Mouse (Mus musculus) intestine, embryonic 16.5 days (tissue): ENCODE results near the gene Otogl. TPM values are rescaled to one million over a fixed set of nuclear protein-coding genes. Genes with fewer than 3 reads are reported as not detected.

Experiments used
- ATAC-seq: fragments of 200-750 bp; cut with Nextera tagmentation; 2 replicates; pipeline ENCODE4 v1.8.0; 2017; ENCODE audit warnings: moderate TSS enrichment, moderate library complexity
- H3K27ac ChIP-seq: fragments of 300-500 bp; sonication (generic); 2 replicates; pipeline ENCODE4 v1.5.1; 2014; ENCODE audit warnings: mild to moderate bottlenecking, low read length
- H3K27me3 ChIP-seq: fragments of 300-500 bp; sonication (generic); replicated peaks from 2 replicates; pipeline ENCODE4 v1.6.1; 2014; ENCODE audit warnings: low read length, control low read depth, mixed read lengths; ENCODE audit not compliant: control insufficient read depth, insufficient read depth
- H3K36me3 ChIP-seq: fragments of 300-500 bp; sonication (generic); 2 replicates; pipeline ENCODE4 v1.6.1; 2014; ENCODE audit warnings: low read length, control low read depth; ENCODE audit not compliant: control insufficient read depth, insufficient read depth
- H3K4me1 ChIP-seq: fragments of 300-500 bp; sonication (generic); 2 replicates; pipeline ENCODE4 v1.6.1; 2014; ENCODE audit warnings: low read length, control low read depth, mixed read lengths; ENCODE audit not compliant: control insufficient read depth, insufficient read depth
- H3K4me2 ChIP-seq: fragments of 300-500 bp; sonication (generic); 2 replicates; pipeline ENCODE4 v1.6.1; 2014; ENCODE audit warnings: low read depth, low read length, control low read depth
- H3K4me3 ChIP-seq: fragments of 300-500 bp; sonication (generic); 2 replicates; pipeline ENCODE4 v1.5.1; 2014; ENCODE audit warnings: mild to moderate bottlenecking, low read length
- H3K9ac ChIP-seq: fragments of 300-500 bp; sonication (generic); 2 replicates; pipeline ENCODE4 v1.6.1; 2014; ENCODE audit warnings: low read depth, low read length
- H3K9me3 ChIP-seq: fragments of 300-500 bp; sonication (generic); 2 replicates; pipeline ENCODE4 v1.6.1; 2016; ENCODE audit warnings: low read length, control low read depth; ENCODE audit not compliant: control insufficient read depth
- WGBS: fragments of 180-500 bp; shearing (Covaris S2); extraction: QIAGEN DNeasy Blood & Tissue Kit; methylation state at CpG from one replicate; pipeline ENCODE4 v1.1.7; 2014; 5-methylcytosine and 5-hydroxymethylcytosine counted together
- polyA plus RNA-seq: library from polyadenylated mRNA; unstranded; fragments of >200 nt; fragmentation: Nextera tagmentation; extraction: Ambion mirVana; gene quantifications from 2 replicates; pipeline ENCODE4 v1.2.1, GENCODE M21; 2015

Otogl gene
- polyA plus RNA-seq, 1 experiment from 2014 or later = 0.02 TPM

DNA sequence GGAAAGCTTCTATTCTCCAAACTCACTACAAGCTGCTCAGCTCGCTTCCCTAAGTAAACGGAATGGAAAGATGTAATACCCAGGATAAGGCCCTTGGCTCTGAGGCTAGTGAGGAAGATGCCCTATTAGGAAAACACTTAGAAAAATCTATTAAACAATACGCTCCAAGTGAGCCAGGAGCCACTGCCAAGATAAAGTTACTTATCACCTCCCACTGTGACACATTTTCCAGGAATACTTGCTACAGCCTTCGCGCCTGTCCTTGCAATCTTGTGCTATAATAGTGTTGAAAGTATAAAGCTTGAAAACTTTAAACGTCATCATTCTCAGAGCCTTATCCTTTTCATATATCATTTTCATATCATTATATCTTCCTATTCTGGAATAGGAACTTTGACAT, 28.4 kb upstream of the Otogl start:
- H3K27me3 ChIP-seq = no peaks in the 10 kb centered on the region
- H3K9me3 ChIP-seq = no peaks in the 10 kb centered on the region
- WGBS = 71% methylated on average over 6 of the region's 6 CpGs
- no peak overlapping the region for H3K27ac ChIP-seq
- H3K4me1 ChIP-seq = peaks cover 4% of the 10 kb centered on the region; the same call in 1 of the 2 replicates
- H3K4me3 ChIP-seq = no peak overlapping the region
- H3K36me3 ChIP-seq = no peaks in the 10 kb centered on the region
- H3K9ac ChIP-seq = no peak overlapping the region
- no peak for ATAC-seq
- no peak overlapping the region for H3K4me2 ChIP-seq

DNA sequence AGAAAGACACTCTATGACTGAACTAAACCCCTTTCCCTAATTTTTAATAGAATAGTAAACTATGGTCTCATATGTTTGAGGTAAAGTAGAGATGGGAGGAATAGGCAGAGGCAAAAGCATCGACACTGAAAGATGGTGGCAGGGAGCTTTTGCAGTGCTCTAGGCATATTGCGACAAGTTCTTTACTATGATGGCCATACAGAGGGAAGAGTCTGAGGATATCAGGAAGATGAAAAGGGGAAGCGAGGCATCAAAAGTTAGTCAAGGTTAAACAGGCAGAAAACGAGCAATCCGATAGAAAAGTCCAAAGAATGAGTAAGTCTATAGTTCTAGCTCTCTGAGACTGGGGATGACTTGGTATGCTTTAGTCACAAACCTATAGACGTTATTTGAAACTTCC, 27.9 kb upstream of the Otogl start:
- no peaks in the 10 kb centered on the region for H3K9me3 ChIP-seq
- no peak overlapping the region for H3K4me3 ChIP-seq
- H3K27ac ChIP-seq = no peak overlapping the region
- no peaks in the 10 kb centered on the region for H3K27me3 ChIP-seq
- peaks cover 4% of the 10 kb centered on the region; the same call in 1 of the 2 replicates for H3K4me1 ChIP-seq
- 86% methylated on average over 6 of the region's 6 CpGs for WGBS
- no peak for ATAC-seq
- H3K4me2 ChIP-seq = no peak overlapping the region
- no peaks in the 10 kb centered on the region for H3K36me3 ChIP-seq
- no peak overlapping the region for H3K9ac ChIP-seq

DNA sequence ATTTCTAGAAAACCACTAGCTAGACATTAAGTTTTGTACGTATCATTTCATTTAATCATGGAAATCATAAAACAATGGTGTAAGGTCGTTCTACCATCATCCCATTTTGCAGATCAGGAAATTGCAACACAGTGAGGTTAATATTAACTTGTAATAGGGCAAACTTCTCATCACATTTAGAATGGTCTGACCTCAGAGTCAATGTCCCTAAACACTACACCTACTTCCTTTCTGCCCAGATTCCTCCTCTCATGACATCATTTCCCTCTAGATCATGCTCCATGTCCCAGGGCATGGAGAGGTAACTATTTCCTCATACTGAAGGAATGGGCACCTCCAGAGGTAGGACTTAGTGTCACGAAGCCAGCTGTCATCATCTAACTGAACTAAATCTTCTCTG, 22.1 kb upstream of the Otogl start:
- H3K4me2 ChIP-seq = no peak overlapping the region
- H3K9ac ChIP-seq = no peak overlapping the region
- WGBS = 70% methylated on average over 3 of the region's 3 CpGs
- no peaks in the 10 kb centered on the region for H3K9me3 ChIP-seq
- ATAC-seq = no peak
- H3K27ac ChIP-seq = no peak overlapping the region
- H3K36me3 ChIP-seq = no peaks in the 10 kb centered on the region
- H3K4me1 ChIP-seq = no peaks in the 10 kb centered on the region
- H3K4me3 ChIP-seq = no peak overlapping the region
- H3K27me3 ChIP-seq = no peaks in the 10 kb centered on the region

DNA sequence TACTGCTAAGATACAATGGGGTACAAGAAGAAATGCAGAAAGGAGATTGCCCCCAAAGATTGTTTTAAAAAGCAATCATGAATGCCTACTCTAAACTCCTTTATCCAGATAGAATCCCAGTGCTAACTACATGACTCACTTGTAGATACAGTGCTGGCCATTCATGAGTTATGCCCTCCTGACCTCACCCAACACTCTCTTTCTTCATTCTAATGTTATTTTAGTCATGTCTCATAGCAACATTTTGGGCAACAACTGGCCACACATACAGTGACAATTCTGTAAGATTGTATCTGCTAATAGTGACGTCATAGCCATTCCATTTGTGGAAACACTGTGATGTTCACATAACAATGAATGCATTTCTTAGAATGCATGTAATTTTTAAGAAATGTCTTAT, 21.6 kb upstream of the Otogl start:
- 82% methylated on average over 1 of the region's 1 CpGs for WGBS
- Histone ChIP-seq H3K4me2 (no peak overlapping the region), H3K9ac (no peak overlapping the region), H3K4me3 (no peak overlapping the region), H3K9me3 (no peaks in the 10 kb centered on the region), H3K4me1 (no peaks in the 10 kb centered on the region), H3K27me3 (no peaks in the 10 kb centered on the region), H3K27ac (no peak overlapping the region), H3K36me3 (no peaks in the 10 kb centered on the region)
- ATAC-seq = no peak

DNA sequence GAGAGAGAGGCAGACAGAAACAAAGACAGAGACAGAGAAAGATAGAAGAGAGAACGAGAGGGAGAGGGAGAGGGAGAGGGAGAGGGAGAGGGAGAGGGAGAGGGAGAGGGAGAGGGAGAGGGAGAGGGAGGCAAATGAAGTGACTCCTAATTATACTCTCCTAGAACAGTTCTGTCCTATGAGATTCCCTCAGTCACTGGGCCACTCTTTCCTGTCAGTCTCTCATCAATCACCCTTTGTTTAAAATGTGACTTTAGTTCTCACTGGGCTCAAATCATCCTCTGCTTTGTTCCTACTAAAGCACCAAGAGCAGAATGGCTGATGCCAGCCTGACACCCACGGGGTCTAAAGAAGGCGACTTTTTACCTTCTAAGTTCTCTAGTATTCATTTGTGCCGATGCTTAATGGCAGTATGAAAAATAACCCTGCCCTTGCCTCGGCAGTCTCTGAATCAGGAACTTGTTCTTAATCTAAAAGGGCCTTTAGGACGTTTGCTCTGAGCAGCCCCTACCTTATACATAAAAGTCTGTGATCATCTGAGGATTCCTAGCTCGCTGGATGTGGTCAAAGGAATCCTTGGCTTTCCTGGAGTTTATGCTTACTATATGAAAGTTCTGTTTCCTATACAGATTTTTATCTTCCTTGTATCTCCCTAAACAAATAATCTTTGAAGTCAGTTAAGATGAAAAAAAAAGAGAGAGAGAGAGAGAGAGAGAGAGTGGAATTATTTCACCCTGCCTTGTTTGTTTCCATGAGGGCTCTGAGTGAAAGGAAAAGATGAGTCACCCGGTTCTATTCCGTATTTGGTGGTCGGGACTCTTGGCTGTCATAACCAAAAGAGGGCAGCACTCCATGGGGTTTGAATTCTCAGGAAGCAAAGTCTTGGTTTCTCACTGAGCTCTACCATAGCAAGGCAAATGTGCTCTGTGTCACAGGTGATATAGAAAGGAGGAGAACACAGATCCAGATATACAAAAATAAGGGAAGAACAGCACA, 20.2 kb upstream of the Otogl start:
- H3K4me3 ChIP-seq = no peak overlapping the region
- H3K36me3 ChIP-seq = no peaks in the 10 kb centered on the region
- no peaks in the 10 kb centered on the region for H3K27me3 ChIP-seq
- H3K9me3 ChIP-seq = no peaks in the 10 kb centered on the region
- ATAC-seq = peak; percentile 79
- H3K4me2 ChIP-seq = no peak overlapping the region
- WGBS = 22% methylated on average over 10 of the region's 10 CpGs
- H3K27ac ChIP-seq = peak overlapping the region; percentile 70
- H3K9ac ChIP-seq = no peak overlapping the region
- H3K4me1 ChIP-seq = no peaks in the 10 kb centered on the region

DNA sequence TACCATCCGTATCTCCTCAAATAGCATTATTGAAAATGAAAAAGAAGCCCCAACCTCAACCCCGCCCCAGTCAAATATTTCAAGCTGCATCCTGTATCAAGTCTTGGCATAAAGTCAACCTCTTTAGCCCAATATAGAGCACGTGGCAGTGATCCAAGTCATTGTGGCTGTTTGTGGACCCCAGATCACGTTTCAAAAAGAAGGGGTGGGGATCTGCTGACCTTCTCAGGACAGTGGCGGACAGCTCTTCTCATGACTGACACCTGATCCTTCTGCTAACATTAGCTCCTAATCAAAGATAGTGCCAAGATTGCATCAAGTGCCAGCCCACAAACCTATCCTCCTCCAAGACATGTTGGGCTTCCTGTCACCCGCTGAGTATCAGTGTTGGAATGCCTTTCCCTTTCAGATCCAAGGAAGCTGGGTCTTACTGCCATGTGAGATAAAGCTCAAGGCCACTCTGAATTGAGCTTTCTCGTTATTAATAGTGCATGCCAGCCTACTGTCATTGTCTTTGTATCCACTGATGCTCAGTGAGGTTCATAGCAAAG, 18.6 kb upstream of the Otogl start:
- no peak overlapping the region for H3K9ac ChIP-seq
- no peak overlapping the region for H3K4me2 ChIP-seq
- peak; percentile 50; the same call in 1 of the 2 replicates for ATAC-seq
- no peaks in the 10 kb centered on the region for H3K36me3 ChIP-seq
- no peaks in the 10 kb centered on the region for H3K27me3 ChIP-seq
- 42% methylated on average over 7 of the region's 7 CpGs for whole genome bisulfite sequencing
- no peak overlapping the region for H3K4me3 ChIP-seq
- H3K4me1 ChIP-seq = no peaks in the 10 kb centered on the region
- peak overlapping the region; percentile 42 for H3K27ac ChIP-seq
- H3K9me3 ChIP-seq = no peaks in the 10 kb centered on the region

DNA sequence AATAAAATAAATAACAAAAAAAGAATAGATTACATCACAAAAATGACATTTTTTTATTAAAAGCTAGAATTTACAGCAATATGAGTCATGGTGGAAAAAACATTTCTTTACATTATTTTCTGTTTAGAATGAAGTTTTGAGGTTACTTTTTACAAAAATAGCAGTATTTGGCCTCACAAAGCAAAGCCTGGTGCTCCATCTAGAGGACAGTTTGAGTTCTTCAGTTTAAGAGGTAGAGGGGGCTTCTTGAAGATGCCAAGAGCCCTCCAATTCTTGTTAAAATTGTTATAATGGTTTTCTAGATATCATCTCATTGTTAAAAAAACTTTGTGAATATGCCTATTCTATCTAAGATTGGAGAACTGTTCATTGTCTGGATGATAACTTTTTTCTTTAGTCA, 13.4 kb upstream of the Otogl start:
- Histone ChIP-seq H3K4me2 (no peak overlapping the region), H3K27me3 (no peaks in the 10 kb centered on the region), H3K27ac (no peak overlapping the region), H3K36me3 (no peaks in the 10 kb centered on the region), H3K4me3 (no peak overlapping the region), H3K4me1 (no peaks in the 10 kb centered on the region), H3K9me3 (no peaks in the 10 kb centered on the region), H3K9ac (no peak overlapping the region)
- no peak for ATAC-seq

DNA sequence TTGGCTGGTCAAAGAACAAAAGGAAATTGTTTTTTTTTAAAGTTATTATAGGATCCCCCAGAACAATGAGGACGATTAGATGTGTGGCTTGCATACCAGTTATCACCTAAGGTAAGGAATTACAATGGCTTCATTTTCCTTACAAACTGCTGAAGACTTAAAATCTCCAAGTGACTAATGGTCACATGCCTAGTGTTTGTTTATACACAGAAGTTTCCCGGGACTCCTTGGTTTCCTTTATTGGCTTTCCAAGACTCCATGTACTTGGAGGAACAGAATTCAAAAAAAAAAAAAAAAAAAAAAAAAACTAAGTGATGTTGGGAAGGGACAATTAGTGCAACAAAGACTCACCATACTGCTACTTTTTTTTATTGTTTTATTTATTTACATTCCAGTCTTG, 11.9 kb upstream of the Otogl start:
- H3K4me1 ChIP-seq = no peaks in the 10 kb centered on the region

DNA sequence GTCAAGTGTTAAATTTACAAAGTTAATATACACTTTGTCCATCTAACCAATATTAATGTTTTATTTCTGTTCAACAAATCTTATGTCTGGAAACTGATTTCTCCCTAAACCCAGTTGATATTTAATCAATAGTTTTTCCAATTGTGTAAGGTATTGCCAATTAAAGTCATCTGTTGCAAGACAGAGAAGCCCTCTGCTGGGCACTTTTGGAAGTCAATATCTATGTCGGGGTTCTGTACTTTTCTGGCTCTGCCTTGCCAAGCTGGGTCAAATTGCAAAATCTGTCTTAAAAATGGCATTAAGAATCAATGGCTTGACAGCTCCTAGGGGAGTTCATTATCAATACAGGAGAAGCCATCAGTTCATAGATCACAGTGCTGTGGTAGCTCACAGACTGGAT, 10.8 kb upstream of the Otogl start:
- Histone ChIP-seq H3K27me3 (no peaks in the 10 kb centered on the region), H3K27ac (no peak overlapping the region), H3K9ac (no peak overlapping the region), H3K36me3 (no peaks in the 10 kb centered on the region), H3K4me1 (no peaks in the 10 kb centered on the region), H3K4me3 (no peak overlapping the region), H3K9me3 (no peaks in the 10 kb centered on the region), H3K4me2 (no peak overlapping the region)
- 26% methylated on average over 1 of the region's 1 CpGs for WGBS
- no peak for ATAC-seq

More for the DNA sequence above, 11.9 kb upstream of the Otogl start:
- no peak overlapping the region for H3K4me2 ChIP-seq
- no peaks in the 10 kb centered on the region for H3K36me3 ChIP-seq
- no peak overlapping the region for H3K9ac ChIP-seq
- no peak for ATAC-seq
- H3K27ac ChIP-seq = no peak overlapping the region
- no peaks in the 10 kb centered on the region for H3K9me3 ChIP-seq
- no peak overlapping the region for H3K4me3 ChIP-seq
- 29% methylated on average over 2 of the region's 2 CpGs for WGBS
- no peaks in the 10 kb centered on the region for H3K27me3 ChIP-seq
